Mouse (Mus musculus) spleen, postnatal 14 days (tissue): ENCODE results near the gene Phyhipl.

Experiments
- DNase-seq, 2 experiments: peaks; one replicate each; pipeline ENCODE4 v3.0.0; 2021 to 2022; ENCODE audit warnings: low spot score in 2 of 2

Gene Phyhipl

DNA sequence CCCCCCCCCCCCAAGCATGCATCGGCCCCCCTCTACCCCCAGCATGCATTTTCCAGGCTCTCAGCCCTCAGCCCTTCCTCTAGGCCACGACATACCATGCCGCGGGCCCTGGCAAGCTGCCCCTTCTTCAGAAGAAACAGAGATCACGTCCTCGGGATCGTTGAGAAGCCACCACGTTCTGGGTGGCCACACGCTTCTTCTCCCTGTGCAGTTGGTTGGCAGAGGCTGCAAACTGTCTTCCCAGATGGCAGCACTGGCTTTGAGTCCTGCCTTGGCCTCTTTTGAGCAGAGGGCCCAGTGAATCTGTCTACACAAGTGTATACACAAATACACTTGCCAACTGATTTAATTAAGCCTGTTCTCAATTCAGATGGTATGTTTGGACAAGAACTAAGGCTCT lies 123.5 kb downstream of the Phyhipl start:
- no peak for DNase-seq

DNA sequence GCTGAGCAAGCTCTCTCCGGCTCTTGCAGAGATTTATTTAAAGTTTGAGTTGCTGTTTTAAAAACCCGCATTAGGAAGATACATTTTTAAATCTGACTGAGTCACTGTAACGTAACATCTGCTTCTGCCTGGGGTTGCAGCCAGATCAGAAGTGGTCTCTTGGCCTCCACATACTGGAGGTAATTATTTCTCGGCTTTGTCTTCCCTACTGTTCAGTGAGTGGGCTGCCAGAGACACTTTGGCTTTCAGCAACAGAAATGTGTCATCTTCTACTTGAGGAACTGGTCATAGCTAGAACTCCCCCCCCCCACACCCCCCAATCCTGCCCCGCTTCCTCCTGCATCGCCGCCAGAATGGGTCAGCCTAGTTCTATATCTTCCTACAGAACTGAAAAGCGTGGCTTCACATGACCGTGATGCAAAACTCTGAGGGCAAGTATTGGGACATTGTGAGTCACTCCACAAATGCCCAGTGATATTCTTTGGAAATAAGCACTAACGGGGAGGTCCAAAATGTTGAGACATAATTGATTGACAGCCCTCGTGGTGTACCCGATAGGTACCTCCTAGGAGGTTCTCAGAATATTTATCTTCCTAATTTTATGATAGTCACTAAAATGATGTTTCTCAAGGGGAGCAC lies 125.5 kb downstream of the Phyhipl start:
- DNase-seq: no peak

- DNase-seq: no peak
Observed at GRCm38 (mm10) chr10:70521379-70521778, 134.4 kb downstream of the Phyhipl start.

- DNase-seq: no peak
Observed at GRCm38 (mm10) chr10:70520143-70521131, 135.3 kb downstream of the Phyhipl start.

GRCm38 (mm10) chr10:70519640-70520099 lies 136.1 kb downstream of the Phyhipl start:
- no peak for DNase-seq

DNA sequence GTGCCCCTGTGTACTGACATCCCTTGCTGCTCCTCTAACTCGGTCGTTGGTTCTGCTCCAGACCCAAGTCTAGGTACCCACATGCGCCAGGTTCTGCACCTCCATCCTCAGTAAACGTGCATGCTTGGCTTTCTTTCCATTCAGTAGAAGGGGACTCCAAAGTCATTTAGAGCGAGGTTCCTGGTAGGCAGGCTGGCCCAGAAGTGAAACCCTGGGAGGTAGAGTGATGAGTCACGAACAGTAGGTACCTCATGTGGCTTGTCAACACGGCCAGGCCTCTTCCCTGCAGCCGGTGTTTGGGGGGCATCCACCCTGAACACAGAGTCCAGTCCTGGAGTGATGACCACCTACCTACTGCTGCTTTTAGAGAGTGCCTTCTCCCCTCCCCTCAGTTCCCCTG lies 139.1 kb downstream of the Phyhipl start:
- no peak for DNase-seq

DNA sequence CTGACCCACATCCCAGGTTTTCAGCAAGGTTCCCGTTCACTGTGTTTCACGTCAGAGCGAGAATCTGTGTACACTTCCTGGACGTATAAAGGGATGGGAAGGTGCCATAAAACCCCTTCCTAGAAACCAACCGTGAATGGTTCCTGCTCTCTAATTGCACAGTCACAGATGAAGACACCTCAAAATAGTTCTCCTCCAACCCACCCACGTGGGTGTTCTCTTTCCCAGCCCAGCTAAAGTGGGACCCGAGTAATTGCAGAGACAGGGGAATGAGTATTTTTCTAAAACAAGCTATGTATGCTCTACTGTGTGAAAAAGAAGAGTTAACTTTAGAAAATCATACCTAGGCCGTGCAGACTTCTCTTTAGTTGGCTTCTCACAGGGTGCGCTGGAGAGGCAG lies 140.9 kb downstream of the Phyhipl start:
- DNase-seq: no peak

DNA sequence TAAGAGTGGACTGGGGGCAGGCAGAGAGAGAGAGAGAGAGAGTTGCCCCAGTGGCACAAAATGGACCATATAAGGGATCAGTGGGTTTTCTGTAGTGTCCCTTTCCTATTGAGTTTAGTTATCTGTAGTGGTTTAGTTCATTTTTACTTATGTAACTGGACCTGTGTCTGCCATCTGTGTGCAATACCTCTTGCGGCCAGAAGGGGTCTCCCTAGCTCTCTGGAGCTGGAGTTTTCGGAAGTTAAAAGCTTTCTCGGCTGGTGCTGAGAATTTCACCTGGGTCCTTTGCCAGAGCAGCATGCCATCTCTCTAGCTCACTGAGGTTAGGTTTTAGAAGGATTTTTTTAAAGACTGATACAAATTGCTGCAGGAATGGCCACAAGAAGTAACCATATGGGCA lies 147.9 kb downstream of the Phyhipl start:
- DNase-seq: no peak
